Mouse (Mus musculus): ENCODE results near the gene Gpx2. TPM values are rescaled to one million over a fixed set of nuclear protein-coding genes. Genes with fewer than 3 reads are reported as not detected.

The Gpx2 gene
- total and polyA plus RNA-seq, 3 experiments = not detected

GRCm38 (mm10) chr12:76803028-76803427 is 7.7 kb upstream of the Gpx2 start:
- no peak for DNase-seq (ENCODE audit: low read depth, low spot score)
- Histone ChIP-seq H3K4me1 (ENCODE audit: control insufficient read depth in 1 of 2, insufficient read depth in 2 of 2, low read length in 2 of 2) (no peaks in the 10 kb centered on the region), H3K9ac (ENCODE audit: control insufficient read depth, low read depth, low read length, poor library complexity, severe bottlenecking) (no peak overlapping the region), H3K79me2 (ENCODE audit: control insufficient read depth, insufficient read depth, low read length, poor library complexity) (no peaks in the 10 kb centered on the region), H3K27ac (ENCODE audit: control insufficient read depth, low read depth, low read length) (no peak overlapping the region), H3K27me3 (ENCODE audit: control insufficient read depth in 1 of 2, insufficient read depth in 2 of 2, low read length in 2 of 2) (no peaks in the 10 kb centered on the region), H3K9me3 (replicated peaks; ENCODE audit: insufficient read depth, low read length) (no peaks in the 10 kb centered on the region), H3K36me3 (ENCODE audit: control insufficient read depth in 1 of 2, insufficient read depth in 2 of 2, low read length in 2 of 2) (no peaks in the 10 kb centered on the region), H3K4me3 (ENCODE audit: control insufficient read depth in 1 of 2, insufficient read depth in 1 of 2, low read depth in 2 of 2, low read length in 2 of 2) (no peak overlapping the region)
- TF ChIP-seq UBTF (IDR thresholded peaks at IDR 0.05; ENCODE audit: borderline replicate concordance, insufficient read depth, low read depth, low read length) (no peak), MAFK (IDR thresholded peaks at IDR 0.05; ENCODE audit: borderline replicate concordance, low read depth, low read length) (no peak), GATA1 (IDR thresholded peaks at IDR 0.05; ENCODE audit: low read depth, low read length) (no peak), CTCF (IDR thresholded peaks at IDR 0.05 in 2 of 3, conservative IDR thresholded peaks at IDR 0.05 in 1 of 3; ENCODE audit: control insufficient read depth in 1 of 3, insufficient read depth in 1 of 3, low read depth in 2 of 3, low read length in 3 of 3, poor library complexity in 1 of 3, severe bottlenecking in 1 of 3) (no peak), E2F4 (IDR thresholded peaks at IDR 0.05; ENCODE audit: borderline replicate concordance, low read depth, low read length) (no peak), USF1 (IDR thresholded peaks at IDR 0.05; ENCODE audit: low read depth, low read length) (no peak), MEF2A (IDR thresholded peaks at IDR 0.05; ENCODE audit: extremely low read depth, insufficient replicate concordance, low read depth, low read length, poor library complexity, severe bottlenecking) (no peak), RAD21 (IDR thresholded peaks at IDR 0.05; ENCODE audit: low read depth, low read length) (no peak), ELF1 (IDR thresholded peaks at IDR 0.05; ENCODE audit: low read depth, low read length) (no peak), ETS1 (IDR thresholded peaks at IDR 0.05; ENCODE audit: low read depth, low read length) (no peak), NRF1 (IDR thresholded peaks at IDR 0.05; ENCODE audit: insufficient read depth, low read depth, low read length, poor library complexity, severe bottlenecking) (no peak), SMC3 (IDR thresholded peaks at IDR 0.05; ENCODE audit: low read depth, low read length) (no peak), SIN3A (IDR thresholded peaks at IDR 0.05; ENCODE audit: low read length) (no peak), EP300 (IDR thresholded peaks at IDR 0.05; ENCODE audit: low read depth in 1 of 2, low read length in 2 of 2) (no peak)

GRCm38 (mm10) chr12:76798008-76798720 is 2.8 kb upstream of the Gpx2 start:
- no peak for DNase-seq (ENCODE audit: low read depth, low spot score)
- H3K27ac ChIP-seq (ENCODE audit: control insufficient read depth, low read depth, low read length) = no peak overlapping the region
- peaks cover 0 to 2% of the 10 kb centered on the region in 2 experiments; a peak in 1 of 4 replicates for H3K4me1 ChIP-seq (ENCODE audit: control insufficient read depth in 1 of 2, insufficient read depth in 2 of 2, low read length in 2 of 2)
- no peaks in the 10 kb centered on the region for H3K9me3 ChIP-seq (replicated peaks; ENCODE audit: insufficient read depth, low read length)
- no peaks in the 10 kb centered on the region for H3K36me3 ChIP-seq (ENCODE audit: control insufficient read depth in 1 of 2, insufficient read depth in 2 of 2, low read length in 2 of 2)
- H3K9ac ChIP-seq (ENCODE audit: control insufficient read depth, low read depth, low read length, poor library complexity, severe bottlenecking) = no peak overlapping the region
- 0 out of 4 replicates have a peak, but pooled peaks cover 0 to 2% of the 10 kb centered on the region in 2 experiments for H3K27me3 ChIP-seq (ENCODE audit: control insufficient read depth in 1 of 2, insufficient read depth in 2 of 2, low read length in 2 of 2)
- H3K79me2 ChIP-seq (ENCODE audit: control insufficient read depth, insufficient read depth, low read length, poor library complexity) = no peaks in the 10 kb centered on the region
- TF ChIP-seq E2F4 (IDR thresholded peaks at IDR 0.05; ENCODE audit: borderline replicate concordance, low read depth, low read length) (no peak), MYC (IDR thresholded peaks at IDR 0.05; ENCODE audit: low read depth, low read length) (no peak), POLR2AphosphoS2 (IDR thresholded peaks at IDR 0.05; ENCODE audit: low read length) (no peak), HCFC1 (IDR thresholded peaks at IDR 0.05; ENCODE audit: low read depth, low read length) (no peak), MAX (IDR thresholded peaks at IDR 0.05; ENCODE audit: low read length) (no peak), SMC3 (IDR thresholded peaks at IDR 0.05; ENCODE audit: low read depth, low read length) (no peak), ELF1 (IDR thresholded peaks at IDR 0.05; ENCODE audit: low read depth, low read length) (no peak), USF1 (IDR thresholded peaks at IDR 0.05; ENCODE audit: low read depth, low read length) (no peak), ETS1 (IDR thresholded peaks at IDR 0.05; ENCODE audit: low read depth, low read length) (no peak), CHD1 (IDR thresholded peaks at IDR 0.05; ENCODE audit: low read depth, low read length) (no peak), USF2 (IDR thresholded peaks at IDR 0.05; ENCODE audit: borderline replicate concordance in 1 of 2, insufficient read depth in 1 of 2, low read depth in 1 of 2, low read length in 2 of 2) (no peak), JUND (IDR thresholded peaks at IDR 0.05; ENCODE audit: low read depth, low read length) (no peak), ZMIZ1 (IDR thresholded peaks at IDR 0.05; ENCODE audit: low read depth, low read length) (no peak), MEF2A (IDR thresholded peaks at IDR 0.05; ENCODE audit: extremely low read depth, insufficient replicate concordance, low read depth, low read length, poor library complexity, severe bottlenecking) (no peak), TAL1 (IDR thresholded peaks at IDR 0.05; ENCODE audit: low read length) (no peak), KAT2A (conservative IDR thresholded peaks at IDR 0.05; ENCODE audit: low read depth, low read length) (no peak), MYB (IDR thresholded peaks at IDR 0.05; ENCODE audit: low read depth, low read length) (no peak), GATA1 (IDR thresholded peaks at IDR 0.05; ENCODE audit: low read depth, low read length) (no peak), POLR2A (IDR thresholded peaks at IDR 0.05; ENCODE audit: control insufficient read depth in 1 of 2, insufficient read depth in 1 of 2, low read depth in 1 of 2, low read length in 2 of 2, poor library complexity in 1 of 2) (no peak)
- H3K4me3 ChIP-seq (ENCODE audit: control insufficient read depth in 1 of 2, insufficient read depth in 1 of 2, low read depth in 2 of 2, low read length in 2 of 2) = no peak overlapping the region

All from MEL (cell line).